Mouse (Mus musculus) CH12F3 (cell line): ENCODE measurements at regions not wholly inside any gene's neighbourhood (a gene's known extent, or its start where the extent isn't known, plus 50 kb on each side); places are given as distances from the start of the nearest gene placed in this dataset.

Experiments used
- in situ Hi-C: fragments of 300-500 bp; cut with MboI; formaldehyde crosslinking; loops from 2 replicates; pipeline ENCODE4 v1.14.3; 2020; ENCODE audit warnings: low sequenced_read_pairs

- in situ Hi-C loops: no loop called here
These were observed 197.8 kb downstream of the Rpap3 start for GRCm38 (mm10) chr15:97507656-97508306.

- in situ Hi-C loops: no loop called here
These were observed 198.4 kb downstream of the Rpap3 start for GRCm38 (mm10) chr15:97507176-97507575.

- in situ Hi-C loops: no loop called here
These were observed 199.9 kb downstream of the Rpap3 start for GRCm38 (mm10) chr15:97505715-97506114.

- in situ Hi-C loops: no loop called here
These were observed 201.3 kb downstream of the Rpap3 start for GRCm38 (mm10) chr15:97504325-97504724.

- in situ Hi-C loops: no loop called here
These were observed 203.6 kb downstream of the Rpap3 start for GRCm38 (mm10) chr15:97502056-97502455.

- in situ Hi-C loops: no loop called here
These were observed 204.2 kb downstream of the Rpap3 start for GRCm38 (mm10) chr15:97501420-97501819.

- in situ Hi-C loops: no loop called here
These were observed 205.7 kb downstream of the Rpap3 start for GRCm38 (mm10) chr15:97499821-97500385.

GRCm38 (mm10) chr15:97499240-97499639, 206.4 kb downstream of the Rpap3 start:
- in situ Hi-C loops: no loop called here

- in situ Hi-C loops: no loop called here
These were observed 207.2 kb downstream of the Rpap3 start for GRCm38 (mm10) chr15:97498375-97498774.

- in situ Hi-C loops: no loop called here
These were observed 209.6 kb downstream of the Rpap3 start for GRCm38 (mm10) chr15:97496026-97496425.

- in situ Hi-C loops: no loop called here
These were observed 212.3 kb downstream of the Rpap3 start for GRCm38 (mm10) chr15:97493340-97493739.

GRCm38 (mm10) chr15:97491796-97492195, 213.8 kb downstream of the Rpap3 start:
- in situ Hi-C loops: no loop called here

GRCm38 (mm10) chr15:97487425-97487824, 218.2 kb downstream of the Rpap3 start:
- in situ Hi-C loops: no loop called here

- in situ Hi-C loops: no loop called here
These were observed 225.1 kb upstream of the Amigo2 start for GRCm38 (mm10) chr15:97471986-97472779.

GRCm38 (mm10) chr15:97471476-97471875, 224.4 kb upstream of the Amigo2 start:
- in situ Hi-C loops: no loop called here

GRCm38 (mm10) chr15:97469684-97470344, 222.7 kb upstream of the Amigo2 start:
- in situ Hi-C loops: no loop called here

- in situ Hi-C loops: no loop called here
These were observed 221.9 kb upstream of the Amigo2 start for GRCm38 (mm10) chr15:97468732-97469683.

- in situ Hi-C loops: no loop called here
These were observed 220.8 kb upstream of the Amigo2 start for GRCm38 (mm10) chr15:97467781-97468485.

GRCm38 (mm10) chr15:97466906-97467465, 219.9 kb upstream of the Amigo2 start:
- in situ Hi-C loops: no loop called here
